Mouse (Mus musculus) induced T-regulatory cell, adult 2 months (primary cell): ENCODE measurements around the gene Usp32.
A peak's percentile ranks its signal among the peaks of the same experiment; 100 is the strongest.
"Not testable (repeated sequence)": the region's sequence is repeated elsewhere in the genome, so short reads cannot be mapped to it uniquely, and the experiment has no call there.

Experiments used
- DNase-seq: peaks from one replicate; pipeline ENCODE4 v3.0.0-alpha.2; 2012; ENCODE audit warnings: low read depth

Gene Usp32

DNA sequence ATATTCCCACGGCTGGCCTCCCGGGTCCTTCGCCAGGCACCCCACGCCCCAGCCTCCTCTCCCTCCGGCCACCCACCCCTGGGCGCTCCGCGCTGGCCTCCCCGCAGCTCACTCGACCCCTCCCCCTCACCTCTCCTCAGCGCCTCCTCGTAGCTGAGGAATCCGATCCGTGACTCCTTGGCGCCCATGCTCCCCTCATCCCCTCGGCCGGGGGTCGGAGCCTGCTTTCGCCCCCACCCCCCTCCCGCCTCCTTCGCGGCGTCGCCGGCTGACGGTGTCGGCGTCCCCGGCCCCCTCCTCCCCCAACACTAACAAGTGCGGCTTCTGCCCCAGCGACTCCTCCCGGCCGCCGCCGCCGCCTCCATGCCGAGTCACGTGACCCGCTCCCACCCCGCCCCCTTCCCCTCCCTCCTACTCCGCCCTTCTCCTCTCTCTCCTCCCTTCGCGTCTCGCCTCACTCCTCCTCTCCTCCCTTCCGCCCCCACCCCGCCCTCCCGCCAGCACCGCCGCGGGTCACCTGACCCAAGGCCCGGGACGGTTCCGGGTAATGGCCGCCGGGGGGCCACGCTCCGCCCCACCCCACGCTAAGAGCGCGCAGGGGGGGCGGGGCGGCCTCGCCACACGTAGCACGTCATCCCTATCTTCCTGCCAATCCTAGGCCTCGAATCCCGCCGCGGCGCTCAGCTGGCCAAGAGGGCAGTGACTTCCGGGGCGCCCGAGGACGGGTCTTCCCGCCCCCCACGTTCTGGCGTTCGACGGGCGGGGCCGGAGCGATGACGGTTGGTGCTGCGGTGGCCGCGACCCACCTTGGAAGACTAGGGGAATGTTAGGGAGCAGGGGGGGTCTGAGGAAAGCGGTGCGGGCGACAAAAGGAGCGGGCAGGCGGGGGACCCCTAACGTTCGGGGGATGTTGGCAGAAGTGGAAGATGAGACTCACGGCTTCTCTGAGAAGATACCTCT is at the start of gene Usp32:
Gene Usp32, minus strand, starts transcription at position 581 of the 960 bp plus-strand sequence.
- peak; percentile 99 for DNase-seq

DNA sequence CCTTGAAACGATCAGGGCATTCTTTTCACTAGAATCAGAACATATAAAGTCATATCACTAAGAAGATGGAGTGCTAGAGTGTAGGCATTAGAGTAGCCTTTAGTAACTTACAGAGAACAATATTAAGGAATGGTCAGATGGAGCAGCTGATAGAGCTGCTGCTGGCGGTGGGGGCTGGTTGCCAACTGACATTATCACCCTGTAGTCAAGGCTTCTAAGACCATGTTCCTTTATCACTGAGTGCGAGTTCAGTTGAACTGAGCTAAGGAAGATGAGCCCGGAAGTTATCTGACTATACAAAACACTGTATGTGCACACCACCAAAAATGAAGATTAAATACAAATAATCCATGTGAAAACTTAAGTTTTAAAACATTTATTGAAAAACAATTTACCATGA is 49.1 kb upstream of the Usp32 start:
- no peak for DNase-seq

- no peak for DNase-seq
Measured at GRCm38 (mm10) chr11:85184839-85185238, 44.9 kb upstream of the Usp32 start.

GRCm38 (mm10) chr11:85184082-85184481 is 44.1 kb upstream of the Usp32 start:
- DNase-seq: peak; percentile 87

- no peak for DNase-seq
Measured at GRCm38 (mm10) chr11:85183284-85183779, 43.4 kb upstream of the Usp32 start.

GRCm38 (mm10) chr11:85182617-85183283 is 42.8 kb upstream of the Usp32 start:
- peak; percentile 70 for DNase-seq

DNA sequence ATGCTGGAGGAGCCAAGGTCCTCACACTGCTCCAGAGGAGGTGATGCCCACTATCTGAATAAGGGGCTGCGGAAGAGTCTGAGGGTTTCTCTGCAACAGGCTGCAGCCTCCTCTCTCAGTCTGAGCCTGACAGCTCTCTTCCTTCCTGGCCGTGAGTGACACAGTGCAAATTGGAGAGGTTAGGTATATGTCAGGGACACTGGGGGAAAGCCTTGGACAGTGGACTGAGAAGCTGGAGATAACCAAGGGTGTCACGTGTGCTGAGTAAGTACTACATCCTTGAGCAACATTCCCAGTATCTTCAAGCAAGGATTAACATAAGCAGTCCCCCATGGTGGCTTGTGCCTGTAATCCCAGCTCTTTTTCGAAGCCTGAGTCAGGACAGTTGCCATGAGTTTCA is 38.5 kb upstream of the Usp32 start:
- DNase-seq: no peak

DNA sequence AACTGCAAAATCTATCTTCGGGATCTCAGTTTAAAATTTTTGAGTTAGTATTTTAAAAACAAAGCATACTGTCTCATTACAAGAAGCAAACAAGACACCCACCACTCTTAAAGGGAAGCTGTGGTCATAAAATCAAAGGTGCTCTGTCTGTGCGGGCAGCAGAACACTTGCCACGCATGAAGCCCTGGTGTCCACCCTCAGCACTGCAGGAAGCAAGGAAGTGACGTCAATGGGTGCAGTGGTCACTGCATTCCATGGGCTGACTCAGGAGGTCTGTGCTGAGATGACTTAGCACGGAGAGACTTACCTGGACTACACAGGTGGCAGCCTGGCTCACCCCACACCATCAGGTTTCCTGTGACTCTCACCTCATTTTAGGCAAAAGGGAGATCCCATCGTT is 37.8 kb upstream of the Usp32 start:
- no peak for DNase-seq

- no peak for DNase-seq
Measured at GRCm38 (mm10) chr11:85175941-85176340, 36.0 kb upstream of the Usp32 start.

DNA sequence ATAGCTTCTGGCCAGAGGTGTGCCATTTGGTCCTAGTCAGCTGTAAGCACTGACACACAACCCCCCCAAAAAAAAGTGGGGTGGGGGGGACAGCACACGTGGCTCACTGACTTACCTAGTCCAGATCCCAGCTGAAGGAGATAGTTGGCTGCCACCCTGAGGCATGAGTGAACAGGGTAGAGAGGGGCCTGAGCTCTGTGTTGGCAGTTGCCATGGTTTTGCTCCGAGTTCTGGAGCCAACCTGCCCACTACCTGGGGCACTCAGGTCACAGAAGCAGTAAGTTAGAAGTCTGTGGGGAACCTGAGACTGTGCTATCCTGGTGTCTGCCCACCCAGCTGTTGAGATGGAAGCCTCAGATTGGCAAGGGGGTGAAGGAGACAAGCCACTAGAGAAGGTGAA is 30.9 kb upstream of the Usp32 start:
- no peak for DNase-seq

DNA sequence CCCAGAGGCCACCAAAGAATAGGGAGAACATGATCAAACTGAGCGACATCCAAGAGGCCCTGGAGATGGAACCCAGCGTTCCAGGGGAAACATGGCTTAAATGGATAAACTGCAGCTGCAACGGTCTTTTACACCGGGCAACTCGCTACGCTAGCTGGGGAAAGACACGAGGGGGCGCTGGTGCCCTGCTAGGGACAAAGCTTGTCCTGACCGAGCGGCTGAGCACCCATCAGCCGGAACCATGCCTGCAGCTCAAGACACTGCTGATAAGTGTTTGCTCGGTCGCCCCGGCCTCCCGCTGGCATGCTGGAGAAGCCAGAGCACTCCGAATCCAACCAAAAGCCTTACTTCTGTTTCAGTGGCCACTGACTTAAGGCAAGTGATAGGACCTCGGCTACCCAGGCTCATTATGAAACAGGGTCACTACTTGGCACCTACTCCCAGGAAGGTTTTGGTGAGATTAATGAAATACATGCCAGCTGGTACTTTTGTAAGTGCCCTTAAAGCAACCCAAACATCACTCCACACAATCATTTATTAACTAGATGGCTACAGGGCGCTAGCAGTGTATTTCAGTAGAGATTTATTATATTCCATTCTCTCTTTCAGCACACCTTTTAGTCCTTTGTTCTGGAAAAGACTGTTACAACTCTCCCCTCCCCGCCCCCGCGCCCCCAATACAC is 30.2 kb upstream of the Usp32 start, which contains the start of gene 1700125H20Rik:
Gene 1700125H20Rik, plus strand, starts transcription at position 347 of the 683 bp plus-strand sequence.
- DNase-seq: peak; percentile 84

- DNase-seq: no peak
Measured at GRCm38 (mm10) chr11:85167503-85167902, 27.5 kb upstream of the Usp32 start.

- no peak for DNase-seq
Measured at GRCm38 (mm10) chr11:85164371-85164770, 24.4 kb upstream of the Usp32 start.

- DNase-seq: not testable (repeated sequence)
Measured at GRCm38 (mm10) chr11:85163014-85163413, 23.1 kb upstream of the Usp32 start.

DNA sequence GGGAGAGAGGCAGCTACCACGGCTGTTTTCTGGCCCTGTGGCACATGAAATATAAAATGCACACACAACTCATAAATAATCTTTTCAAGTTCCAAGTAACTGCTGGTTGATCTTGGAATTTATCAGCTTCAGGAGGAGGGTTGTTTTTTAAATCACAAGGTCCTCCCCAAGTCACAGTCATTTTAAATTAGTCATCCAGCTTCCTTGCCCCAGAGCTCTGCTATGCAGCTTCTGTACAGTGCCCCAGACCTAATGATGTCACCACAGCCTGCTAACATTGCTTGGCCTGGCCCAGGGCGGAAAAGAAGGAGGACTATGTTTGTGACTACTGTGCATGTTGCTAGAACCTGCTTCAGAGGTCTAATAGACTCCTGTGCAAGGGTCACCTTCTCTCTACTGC is 17.3 kb upstream of the Usp32 start:
- no peak for DNase-seq

- no peak for DNase-seq
Measured at GRCm38 (mm10) chr11:85152256-85152930, 12.4 kb upstream of the Usp32 start.

- peak; percentile 51 for DNase-seq
Measured at GRCm38 (mm10) chr11:85138776-85139474, 1.0 kb downstream of the Usp32 start.

- DNase-seq: no peak
Measured at GRCm38 (mm10) chr11:85131542-85131941, 8.4 kb downstream of the Usp32 start.

DNA sequence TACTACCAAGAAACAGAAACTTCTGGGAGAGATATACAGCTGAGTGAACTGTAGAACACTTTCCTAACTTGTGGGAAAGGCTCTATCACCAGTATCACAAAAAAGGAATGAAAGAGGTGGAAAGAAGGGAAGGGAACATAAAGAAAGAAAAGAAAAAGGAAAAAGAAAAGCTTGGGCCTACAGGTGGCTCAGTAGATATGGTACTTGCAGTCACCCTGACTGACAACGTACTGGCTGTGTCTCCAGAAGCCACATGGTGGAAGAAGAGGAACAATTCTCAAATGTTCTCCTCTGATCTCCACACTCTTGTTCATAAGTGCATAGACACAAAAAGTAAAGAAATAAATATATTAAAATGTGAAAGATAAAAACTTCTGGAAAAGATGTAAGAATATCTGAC is 11.1 kb downstream of the Usp32 start:
- no peak for DNase-seq

DNA sequence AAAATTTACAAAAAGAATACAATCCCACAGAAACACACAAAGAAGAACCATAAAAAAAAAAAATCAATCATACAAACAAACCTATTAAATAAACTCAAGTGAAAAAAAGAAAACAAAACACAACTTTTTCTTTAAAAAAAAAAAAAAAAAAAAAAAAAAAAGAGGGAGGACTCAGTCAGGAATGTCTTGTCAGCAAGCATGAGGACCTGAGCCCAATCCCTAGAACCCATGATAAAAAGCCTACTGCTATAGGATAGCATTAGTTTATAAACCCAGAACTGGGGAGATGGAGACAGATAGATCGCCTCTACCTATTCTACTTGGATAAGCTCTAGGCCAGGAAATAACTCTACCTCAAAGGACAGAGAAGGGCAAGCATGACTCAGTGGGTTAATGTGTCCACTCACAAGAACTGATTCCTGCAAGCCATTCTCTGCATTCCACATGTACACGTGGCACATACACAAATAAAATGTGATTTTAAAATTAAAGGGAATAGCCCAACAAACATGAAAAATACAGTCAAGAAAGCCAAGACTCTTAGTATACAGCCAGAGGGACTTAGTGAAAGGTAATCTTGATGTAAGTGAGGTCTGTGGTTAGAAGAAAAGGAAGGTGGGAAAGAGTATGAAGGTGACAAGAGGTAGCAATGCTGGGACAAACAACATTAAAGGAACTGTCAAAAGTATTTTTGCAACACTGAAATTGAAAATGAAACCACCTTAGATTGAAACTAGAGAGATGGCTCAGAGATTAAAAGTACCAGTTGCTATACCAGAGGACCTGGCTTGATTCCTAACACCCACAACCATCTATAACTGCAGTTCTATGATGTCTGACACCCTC is 13.5 kb downstream of the Usp32 start:
- DNase-seq: peak; percentile 74
